Mouse (Mus musculus) left cerebral cortex, postnatal 36 days (tissue): ENCODE measurements around the gene Fcrl5. TPM values are rescaled to one million over a fixed set of nuclear protein-coding genes. Genes with fewer than 3 reads are reported as not detected.
A peak's percentile ranks its signal among the peaks of the same experiment; 100 is the strongest.

Experiments used
- DNase-seq, 2 experiments: peaks; one replicate each; pipeline ENCODE4 v3.0.0; 2021 to 2022; ENCODE audit warnings: low spot score in 2 of 2, mixed read lengths in 1 of 2
- intact Hi-C: fragments of 180-260 bp; cut with DNase I; formaldehyde crosslinking; loops from one replicate; pipeline ENCODE4 v1.15.1; 2025
- total RNA-seq, 2 experiments: library from RNA; stranded (reverse); gene quantifications; 2 replicates each; pipeline ENCODE4 v1.2.3; 2021

The Fcrl5 gene
- total RNA-seq, 2 experiments from 2014 or later, result 0.15 TPM; not detected in 1

- intact Hi-C loops, result loop anchor here (2.0 kb wide), 3 partner anchors 255 to 467 kb away; no protein-coding TSS in a partner anchor
- no peak for DNase-seq
Measured at GRCm38 (mm10) chr3:87498266-87498665, 62.7 kb downstream of the Fcrl5 start.

- intact Hi-C loops, result loop anchor here (2.0 kb wide), 3 partner anchors 256 to 468 kb away; no protein-coding TSS in a partner anchor
- DNase-seq, result peak; percentile 67 to 75
Measured at GRCm38 (mm10) chr3:87499072-87499471, 63.5 kb downstream of the Fcrl5 start.

GRCm38 (mm10) chr3:87500088-87501055 is 64.8 kb downstream of the Fcrl5 start:
- no peak for DNase-seq
- intact Hi-C loops, result loop anchor here (5.0 kb wide), 1 partner anchor 88 kb away; no protein-coding TSS in a partner anchor

- intact Hi-C loops, result loop anchor here (5.0 kb wide), 1 partner anchor 89 kb away; no protein-coding TSS in a partner anchor
- DNase-seq, result no peak
Measured at GRCm38 (mm10) chr3:87501151-87501550, 65.6 kb downstream of the Fcrl5 start.

GRCm38 (mm10) chr3:87502771-87503170 is 67.2 kb downstream of the Fcrl5 start:
- intact Hi-C loops, result loop anchor here (5.0 kb wide), 1 partner anchor 90 kb away; no protein-coding TSS in a partner anchor
- no peak for DNase-seq

GRCm38 (mm10) chr3:87504330-87504729 is 68.8 kb downstream of the Fcrl5 start:
- intact Hi-C loops, result loop anchor here (2.0 to 5.0 kb wide), 2 partner anchors 92 to 180 kb away; no protein-coding TSS in a partner anchor
- DNase-seq, result no peak

GRCm38 (mm10) chr3:87504749-87505425 is 69.3 kb downstream of the Fcrl5 start:
- no peak for DNase-seq
- intact Hi-C loops, result loop anchor here (2.0 to 5.0 kb wide), 2 partner anchors 93 to 180 kb away; no protein-coding TSS in a partner anchor

GRCm38 (mm10) chr3:87506456-87507416 is 71.2 kb downstream of the Fcrl5 start:
- no peak for DNase-seq
- intact Hi-C loops, result no loop called here

- intact Hi-C loops, result loop anchor here (1.0 kb wide), 1 partner anchor 54 kb away; no protein-coding TSS in a partner anchor
- peak; percentile 63 to 78 for DNase-seq
Measured at GRCm38 (mm10) chr3:87508205-87508901, 72.8 kb downstream of the Fcrl5 start.

- DNase-seq, result no peak
- intact Hi-C loops, result no loop called here
Measured at GRCm38 (mm10) chr3:87509061-87509460, 73.5 kb downstream of the Fcrl5 start.

GRCm38 (mm10) chr3:87510832-87511231 is 75.3 kb downstream of the Fcrl5 start:
- no peak for DNase-seq
- intact Hi-C loops, result no loop called here

- intact Hi-C loops, result no loop called here
Measured at GRCm38 (mm10) chr3:87511971-87512765, 76.6 kb downstream of the Fcrl5 start.

GRCm38 (mm10) chr3:87515567-87516081 is 80.1 kb downstream of the Fcrl5 start:
- DNase-seq, result no peak
- intact Hi-C loops, result no loop called here

More at GRCm38 (mm10) chr3:87511971-87512765, 76.6 kb downstream of the Fcrl5 start:
- DNase-seq, result no peak

GRCm38 (mm10) chr3:87518425-87518824 is 82.9 kb downstream of the Fcrl5 start:
- no peak for DNase-seq
- intact Hi-C loops, result no loop called here

GRCm38 (mm10) chr3:87521126-87521525 is 85.6 kb downstream of the Fcrl5 start:
- intact Hi-C loops, result no loop called here
- no peak for DNase-seq

- no peak for DNase-seq
- intact Hi-C loops, result no loop called here
Measured at GRCm38 (mm10) chr3:87521833-87522232, 86.3 kb downstream of the Fcrl5 start.

GRCm38 (mm10) chr3:87523701-87524100 is 88.1 kb downstream of the Fcrl5 start:
- intact Hi-C loops, result no loop called here
- no peak for DNase-seq
